Mouse (Mus musculus) brain, adult 2 months (tissue): ENCODE data around the gene Aldh3b3.
A peak's percentile ranks its signal among the peaks of the same experiment; 100 is the strongest.

Experiments used
- DNase-seq: peaks from one replicate; pipeline ENCODE4 v3.0.0; 2011; ENCODE audit warnings: low read depth, low spot score

Gene Aldh3b3

DNA sequence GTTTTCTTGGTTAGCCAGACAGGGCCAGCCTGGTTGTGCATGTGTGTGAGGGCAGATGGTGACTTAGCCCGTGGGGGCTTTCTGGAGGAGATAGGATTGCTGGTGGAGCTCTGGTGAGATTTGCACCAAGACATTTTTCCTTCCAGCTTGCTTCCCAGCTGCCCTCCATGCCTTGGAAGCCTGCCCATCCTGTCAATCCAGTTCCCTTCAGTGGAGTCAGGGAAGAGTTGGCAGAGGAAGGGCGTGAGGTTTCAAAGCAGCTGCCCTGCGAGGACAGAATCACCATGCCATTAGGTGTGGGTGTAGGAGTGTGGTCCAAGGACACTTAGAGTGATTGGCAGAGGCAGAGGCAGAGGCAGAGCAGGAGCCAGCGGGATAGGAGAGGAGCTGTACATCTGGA, at the start of gene Aldh3b3:
TSS of gene Aldh3b3 (plus strand) at position 176 of the 400 bp plus-strand sequence.
- peak; percentile 22 for DNase-seq

DNA sequence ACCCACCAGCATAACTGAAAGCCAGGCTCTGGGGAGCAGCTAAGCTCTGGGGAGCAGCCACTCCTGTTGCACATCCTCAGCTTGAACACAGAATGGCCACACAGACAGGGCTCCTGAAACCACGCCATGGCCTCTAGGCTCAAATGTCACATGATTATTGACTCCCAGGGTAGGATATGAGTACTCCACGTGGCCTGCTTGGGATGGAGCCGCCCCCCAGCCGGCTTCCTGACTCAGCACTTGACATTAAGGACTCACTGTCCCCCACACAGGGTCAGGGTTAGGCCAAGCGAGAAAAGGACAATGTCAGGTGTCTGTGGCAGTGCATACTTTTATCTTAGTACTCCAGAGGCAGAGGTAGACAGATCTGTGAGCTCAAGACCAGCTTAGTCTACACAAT, 48.2 kb upstream of the Aldh3b3 start:
- DNase-seq: no peak

DNA sequence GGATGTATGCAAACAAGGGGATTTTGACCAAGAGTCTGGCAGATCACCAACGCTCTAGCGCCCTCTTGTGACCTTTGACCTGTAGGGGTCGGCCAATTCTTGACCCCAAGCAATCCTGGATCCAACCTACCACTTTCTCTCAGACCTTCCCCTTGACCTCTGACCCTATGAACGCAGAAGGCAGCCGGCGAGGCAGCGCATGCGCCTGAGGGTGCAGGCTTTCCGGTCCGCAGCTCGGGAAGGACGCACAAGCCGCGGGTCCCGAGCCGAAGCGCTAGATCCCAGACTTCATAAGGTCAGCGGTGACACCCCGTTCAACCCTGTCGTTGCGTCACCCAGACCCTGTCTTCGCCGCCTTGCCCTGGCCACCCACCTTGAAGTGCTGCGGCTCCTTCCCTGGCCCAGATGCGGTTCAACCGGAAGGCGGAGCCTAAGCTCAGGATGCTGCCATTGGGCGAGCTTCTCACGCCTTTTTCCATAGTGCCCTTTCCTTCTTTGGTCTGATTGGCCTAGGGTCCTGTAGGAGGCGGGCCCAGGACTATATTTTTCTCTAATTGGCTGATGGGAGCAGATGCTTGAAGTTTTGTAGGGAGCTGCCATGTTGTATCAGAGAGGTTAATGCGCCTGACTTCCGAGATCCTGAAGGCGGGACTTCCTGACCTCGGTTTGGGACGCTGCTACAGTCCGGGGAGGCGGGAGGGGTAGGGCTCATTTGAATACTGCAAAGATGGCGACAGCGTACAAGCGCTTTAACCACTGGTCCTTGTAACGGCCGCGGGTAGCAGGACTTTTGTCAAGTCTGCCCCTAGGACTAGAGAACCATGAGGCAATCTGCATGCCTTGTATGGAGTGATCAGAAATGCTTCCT, 45.9 kb upstream of the Aldh3b3 start, which contains the start of gene Ndufs8:
TSS of gene Ndufs8 (minus strand) at position 438 of the 868 bp plus-strand sequence.
- DNase-seq: peak; percentile 100

DNA sequence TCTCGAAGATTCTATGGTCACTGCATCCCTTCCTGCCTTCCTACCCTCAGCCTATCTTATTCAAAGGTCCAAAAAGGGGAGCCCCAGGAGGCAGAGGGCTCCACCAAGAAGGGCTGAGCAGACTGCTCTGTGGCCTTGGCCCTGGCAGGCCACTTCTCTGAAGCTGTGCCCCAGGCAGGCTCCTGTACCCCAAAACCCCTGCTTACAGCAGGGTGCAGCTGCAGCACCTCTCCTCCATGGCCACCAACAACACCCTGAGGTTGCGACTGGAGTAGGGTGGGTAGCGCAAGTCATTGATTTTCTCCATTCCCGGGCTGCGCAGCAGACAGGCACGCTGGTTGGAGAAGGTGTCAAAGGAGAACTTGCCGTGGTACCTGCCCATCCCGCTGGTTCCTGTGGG, 44.8 kb upstream of the Aldh3b3 start:
- DNase-seq: no peak

DNA sequence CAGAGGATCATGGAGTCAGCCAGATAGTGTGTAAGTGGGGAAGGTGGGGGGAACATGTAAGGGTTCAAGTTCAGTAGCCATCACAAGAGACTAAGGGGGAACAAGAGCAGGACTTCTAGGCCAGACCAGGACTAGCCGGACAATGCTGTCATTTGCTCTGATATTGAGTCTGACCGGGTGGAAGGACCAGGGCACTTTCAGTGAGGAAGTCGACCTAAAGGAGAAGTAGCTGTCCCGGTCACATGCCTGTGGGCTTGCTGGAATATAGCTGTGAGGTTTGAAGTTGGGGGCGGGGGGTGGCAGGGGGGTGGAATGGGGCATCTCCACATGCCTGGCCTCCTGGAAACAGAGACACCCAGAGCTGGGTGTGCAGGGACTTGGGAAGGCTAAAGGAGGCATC, 43.9 kb upstream of the Aldh3b3 start:
- DNase-seq: no peak

DNA sequence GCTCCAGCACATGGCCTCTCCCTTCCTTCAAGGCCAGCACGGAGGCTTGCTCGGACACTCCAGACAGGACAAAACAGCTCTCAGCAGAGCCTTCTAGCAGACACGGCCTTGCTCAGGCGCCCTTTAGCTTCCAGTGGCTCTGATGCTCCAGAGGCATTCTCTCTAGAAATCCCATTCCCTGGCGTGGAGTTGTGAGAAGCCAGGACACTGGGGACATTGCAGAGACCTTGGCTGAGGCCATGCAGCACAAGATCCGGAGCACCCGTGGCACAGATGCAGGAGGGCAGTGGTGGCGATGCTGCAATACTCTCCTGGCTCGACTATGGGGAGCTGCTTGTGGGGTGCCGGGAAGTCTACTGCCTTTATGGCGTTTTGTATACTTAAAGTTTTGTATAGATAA, 41.7 kb upstream of the Aldh3b3 start:
- no peak for DNase-seq

DNA sequence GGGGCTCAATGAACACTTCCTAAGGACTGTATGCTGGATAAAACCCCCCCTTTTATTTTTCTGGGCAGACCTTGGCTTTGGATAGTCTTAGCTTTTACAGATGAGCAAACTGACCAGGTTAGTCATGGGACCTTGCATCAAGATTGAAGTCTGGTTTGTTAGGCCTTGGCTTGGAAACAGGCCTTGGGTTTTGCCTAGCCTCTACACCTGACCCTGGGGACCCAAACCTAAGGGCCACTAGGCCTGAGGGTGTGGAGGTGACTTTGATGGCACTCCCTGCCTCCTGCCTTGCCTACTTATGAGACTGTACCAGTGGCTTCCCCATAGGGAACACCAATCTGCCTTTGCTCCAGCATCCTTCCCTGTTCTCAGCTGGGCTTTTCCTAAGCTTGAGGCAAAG, 38.5 kb upstream of the Aldh3b3 start:
- DNase-seq: no peak

DNA sequence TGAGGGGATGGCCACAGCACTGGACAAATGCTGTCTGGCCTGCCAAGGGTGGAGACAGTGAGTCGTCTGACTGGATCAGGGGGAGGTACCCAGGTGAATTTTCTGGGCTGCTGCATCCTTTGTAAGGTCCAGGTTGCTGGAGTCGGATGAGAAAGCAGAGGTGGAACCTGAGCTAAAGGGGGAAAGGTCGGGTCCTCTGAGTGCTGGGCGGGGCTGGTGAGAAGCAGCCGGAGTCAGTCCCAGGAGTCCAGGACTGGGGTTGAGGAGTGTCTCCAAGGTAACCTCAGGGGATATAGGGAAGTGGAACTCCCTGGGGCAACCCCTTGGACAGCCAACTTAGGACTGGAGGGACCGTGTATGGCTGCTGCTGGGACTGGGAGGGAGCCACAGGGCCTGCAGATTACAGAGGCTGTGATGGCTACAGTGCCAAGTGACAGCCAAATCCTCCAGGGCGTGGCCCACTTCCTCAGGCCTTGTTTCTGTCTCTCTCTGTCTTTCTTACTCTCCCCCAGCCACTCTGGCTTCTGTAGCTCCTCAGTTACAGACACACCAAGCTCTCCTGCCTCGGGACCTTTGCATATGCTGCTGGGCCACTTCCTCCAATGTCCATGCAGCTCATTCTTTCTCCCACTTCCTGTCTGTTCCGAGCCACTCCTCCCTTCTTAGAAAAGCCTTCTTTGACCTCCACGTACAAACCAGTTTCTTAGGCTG, 35.6 kb upstream of the Aldh3b3 start:
- DNase-seq: no peak

DNA sequence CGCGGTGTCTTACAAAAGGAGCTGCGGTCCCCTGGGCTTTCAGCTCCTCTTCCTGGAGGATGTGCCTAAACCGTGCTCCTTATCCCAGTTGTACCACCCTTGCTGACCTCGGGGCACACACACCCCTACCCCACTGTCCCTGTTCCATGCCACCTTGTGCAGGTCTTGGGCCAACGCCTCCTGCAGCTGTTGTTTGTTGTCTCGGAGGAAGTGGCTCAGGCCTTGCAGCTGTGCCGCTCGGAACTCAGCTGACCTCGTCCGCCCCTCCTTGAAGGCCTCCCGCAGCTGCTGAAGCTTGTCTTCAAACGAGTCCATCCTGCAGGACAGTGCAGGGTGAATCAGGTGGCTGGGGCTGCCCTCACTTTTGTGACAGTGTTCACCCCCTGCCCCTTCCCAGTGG, 34.9 kb upstream of the Aldh3b3 start:
- no peak for DNase-seq

DNA sequence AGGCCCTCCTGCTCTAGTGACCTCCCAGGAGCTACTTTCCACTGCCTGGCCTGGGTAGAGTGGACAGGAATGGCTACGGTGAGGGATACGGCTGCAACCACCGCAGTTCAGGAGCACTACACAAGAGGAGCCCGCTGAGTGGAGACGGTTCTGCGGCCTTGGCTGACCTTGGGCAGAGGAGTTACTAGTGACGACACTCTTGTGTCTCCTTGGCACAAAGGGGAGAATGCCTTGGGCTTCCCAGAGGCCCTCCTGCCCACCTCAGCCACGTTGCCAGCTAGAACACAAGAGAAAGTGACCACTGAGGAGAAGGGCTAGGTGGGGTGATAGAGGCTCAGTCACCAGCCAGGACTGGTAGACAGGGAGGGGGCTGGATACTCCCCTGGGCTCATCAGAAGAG, 34.3 kb upstream of the Aldh3b3 start:
- DNase-seq: no peak

DNA sequence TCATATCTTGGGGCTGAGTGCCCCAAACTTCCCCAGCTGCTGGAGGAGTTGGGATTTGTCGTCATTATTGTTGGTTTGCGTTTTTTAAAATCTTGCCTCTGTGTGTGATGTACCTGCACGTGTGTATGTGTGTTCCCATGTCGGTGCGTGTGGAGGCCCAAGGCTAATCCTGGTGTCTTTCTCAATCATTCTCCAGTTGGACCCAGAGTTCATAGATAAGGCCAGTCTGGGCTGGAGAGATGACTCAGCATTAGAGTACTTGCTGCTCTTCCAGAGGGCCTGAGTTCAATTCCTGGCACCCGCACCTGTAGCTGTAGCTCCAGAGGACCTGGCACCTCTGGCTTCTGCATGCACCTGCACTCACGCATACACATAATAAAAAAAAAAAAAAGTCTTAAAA, 33.6 kb upstream of the Aldh3b3 start:
- no peak for DNase-seq

DNA sequence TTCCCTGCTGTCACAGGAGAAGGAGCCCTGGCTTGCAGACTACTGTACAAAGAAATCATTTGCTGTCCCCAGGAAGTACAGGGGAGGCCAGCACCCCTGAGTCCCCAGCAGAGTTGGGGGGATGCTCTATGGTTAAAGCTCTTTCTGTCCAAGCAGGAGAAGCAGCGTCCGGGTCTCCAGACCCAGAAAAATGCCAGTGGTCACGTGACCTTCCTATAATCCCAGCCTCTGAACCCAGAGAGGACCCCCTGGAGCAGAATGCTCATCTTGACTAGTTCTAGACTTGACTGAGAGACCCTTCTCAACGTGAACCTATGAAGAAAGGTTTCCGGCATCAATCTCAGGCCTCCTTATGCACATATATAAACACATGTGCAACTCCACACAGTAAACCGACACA, 32.6 kb upstream of the Aldh3b3 start:
- DNase-seq: no peak

DNA sequence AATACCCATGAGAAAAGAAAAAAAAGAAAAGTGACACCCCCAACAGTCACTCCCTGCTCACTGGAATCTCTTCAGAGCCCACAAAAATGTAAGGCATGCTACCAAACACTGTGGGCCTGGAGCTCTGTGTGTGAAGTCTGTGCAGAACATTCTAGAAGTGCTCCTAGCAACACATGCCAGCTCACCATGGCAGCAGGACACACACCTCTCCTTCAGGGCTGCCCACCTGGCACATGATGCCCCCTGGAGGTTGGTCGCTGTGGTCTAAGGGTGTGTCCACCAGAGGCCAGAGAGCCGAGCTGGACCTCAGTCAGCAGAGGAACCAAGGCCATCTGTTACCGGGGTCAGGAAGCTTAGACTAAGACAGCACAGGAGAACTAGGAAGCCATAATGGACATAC, 32.2 kb upstream of the Aldh3b3 start:
- peak; percentile 59 for DNase-seq

DNA sequence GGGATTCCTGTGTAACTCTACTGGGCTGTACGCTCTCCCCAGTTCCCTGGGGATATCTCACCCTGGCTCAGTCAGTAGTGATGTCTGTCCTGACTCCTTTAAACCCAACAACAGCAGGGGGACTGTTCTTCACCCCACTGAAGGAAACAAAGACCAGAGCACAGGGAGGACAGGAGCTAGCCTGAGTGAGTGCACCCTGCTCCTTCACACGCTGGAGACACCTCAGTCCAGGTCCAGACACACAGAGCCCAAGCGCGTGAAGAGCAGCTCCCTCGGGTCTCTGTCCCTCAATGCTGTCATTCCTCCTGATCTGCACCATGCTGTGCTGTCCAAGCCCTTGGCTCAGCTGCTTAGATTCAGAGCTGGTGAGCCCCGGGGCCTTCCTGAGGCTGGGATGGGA, 31.8 kb upstream of the Aldh3b3 start:
- DNase-seq: no peak

DNA sequence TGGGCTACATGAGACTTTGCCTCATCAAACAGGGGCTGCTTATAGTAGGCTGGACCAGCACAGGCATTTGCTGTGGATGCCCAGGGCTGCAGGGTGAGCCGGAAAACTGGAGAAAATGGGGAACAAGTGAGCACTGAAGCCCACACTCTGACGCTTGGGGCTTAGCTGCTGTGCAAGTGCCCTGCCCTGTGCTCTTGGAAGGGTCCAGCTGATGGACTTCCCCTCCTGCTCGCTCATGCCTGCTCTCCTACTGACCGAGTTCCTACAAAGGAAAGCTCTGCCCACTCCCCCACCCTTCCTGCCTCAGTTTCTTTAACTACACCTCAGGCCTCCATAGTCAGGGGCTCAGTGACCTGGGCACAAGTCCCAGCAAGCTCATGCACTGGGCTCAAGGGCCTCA, 30.5 kb upstream of the Aldh3b3 start:
- DNase-seq: no peak

DNA sequence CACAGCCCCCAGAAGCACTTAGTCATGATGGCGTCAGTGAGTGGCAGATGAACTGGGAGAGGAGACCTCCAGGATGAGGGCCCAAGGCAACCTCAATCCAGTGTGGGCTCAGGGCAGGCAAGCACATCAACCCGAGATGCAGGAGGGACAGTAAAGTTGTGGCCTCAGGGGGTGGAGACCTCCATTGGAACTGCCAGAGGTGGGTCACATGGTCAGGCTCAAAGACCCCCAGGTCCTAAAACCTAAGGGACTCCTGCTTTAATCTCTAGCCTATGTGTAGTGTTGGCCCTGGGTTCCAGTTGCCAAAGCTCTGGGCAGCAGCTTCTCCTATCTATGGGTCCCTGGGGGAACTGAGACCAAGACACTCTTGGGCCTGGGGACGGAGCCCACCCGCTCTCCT, 29.7 kb upstream of the Aldh3b3 start:
- DNase-seq: no peak

DNA sequence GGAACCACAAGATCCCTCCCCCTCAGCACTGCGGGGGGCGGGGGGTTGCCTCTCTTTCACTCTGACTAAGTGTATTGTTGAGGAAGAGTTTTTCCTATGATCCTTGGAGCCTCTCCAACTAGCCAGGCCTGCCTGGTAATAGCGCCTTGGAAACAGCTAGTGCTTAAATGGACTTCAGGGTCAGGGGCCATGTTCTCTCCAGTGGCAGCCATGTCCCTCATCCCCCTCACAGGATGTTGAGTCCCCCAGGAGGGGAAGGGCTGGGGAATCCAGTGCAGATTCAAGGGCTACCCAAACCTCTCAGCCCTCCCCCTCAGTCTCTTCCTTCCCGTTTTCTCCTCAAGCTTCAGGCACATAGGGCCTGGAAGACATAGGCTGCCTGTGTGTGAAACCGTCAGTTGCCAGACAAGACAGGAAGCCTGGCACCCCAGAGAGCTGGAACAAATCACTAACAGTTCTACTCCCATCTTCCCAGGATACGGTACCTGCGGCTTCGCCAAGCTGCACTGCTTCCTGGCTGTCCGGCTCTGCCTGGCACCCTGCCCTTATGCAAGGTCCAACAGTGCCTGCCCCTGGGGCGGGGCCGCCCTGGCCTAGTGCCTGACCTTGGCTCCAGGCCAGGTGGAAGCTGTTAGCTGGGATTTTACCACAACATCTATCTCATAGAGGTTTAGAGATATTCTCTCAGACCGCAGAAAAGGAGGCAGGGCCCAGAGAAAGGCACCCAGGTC, 29.1 kb upstream of the Aldh3b3 start, which contains the start of gene Aldh3b1:
TSS of gene Aldh3b1 (minus strand) at position 598 of the 731 bp plus-strand sequence.
- peak; percentile 86 for DNase-seq

DNA sequence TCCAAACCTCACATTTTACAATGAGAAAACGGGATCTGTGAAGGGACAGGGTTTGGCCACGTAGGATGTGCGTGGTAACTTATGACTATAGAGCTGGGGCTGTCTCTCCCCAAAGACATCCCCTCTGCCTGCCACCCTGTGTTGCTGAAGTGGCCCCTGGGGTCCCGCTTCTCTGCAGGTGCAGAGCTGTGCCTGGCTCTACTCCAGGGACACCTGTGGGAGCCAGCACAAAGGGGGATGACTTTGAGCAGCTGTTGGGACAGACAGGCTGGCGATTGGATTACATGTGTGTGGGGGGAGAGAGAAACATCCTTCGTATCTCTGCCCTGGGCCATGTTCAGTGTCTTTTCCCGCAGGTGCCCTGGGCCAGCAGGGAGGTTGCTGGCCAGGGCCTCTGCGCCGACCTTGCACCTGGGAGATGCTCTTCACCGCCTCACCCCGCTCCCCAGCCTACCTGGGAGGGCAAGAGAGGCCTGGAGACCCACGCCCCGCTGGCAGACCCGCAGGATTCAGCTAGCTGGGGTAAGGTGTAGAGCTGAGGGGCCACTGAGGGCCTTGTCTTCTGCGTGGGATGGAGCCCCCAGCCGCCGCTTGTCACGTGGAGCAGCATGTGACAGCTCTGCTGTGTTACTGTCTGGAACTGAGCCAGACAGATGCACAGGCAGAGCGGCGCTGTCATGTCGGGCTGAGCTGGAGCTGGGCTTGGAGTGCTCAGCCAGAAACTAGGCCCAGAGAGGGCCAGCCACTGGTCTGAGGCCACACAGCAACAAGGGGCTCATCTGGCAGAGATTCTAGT, 28.0 kb upstream of the Aldh3b3 start:
- DNase-seq: peak; percentile 71

DNA sequence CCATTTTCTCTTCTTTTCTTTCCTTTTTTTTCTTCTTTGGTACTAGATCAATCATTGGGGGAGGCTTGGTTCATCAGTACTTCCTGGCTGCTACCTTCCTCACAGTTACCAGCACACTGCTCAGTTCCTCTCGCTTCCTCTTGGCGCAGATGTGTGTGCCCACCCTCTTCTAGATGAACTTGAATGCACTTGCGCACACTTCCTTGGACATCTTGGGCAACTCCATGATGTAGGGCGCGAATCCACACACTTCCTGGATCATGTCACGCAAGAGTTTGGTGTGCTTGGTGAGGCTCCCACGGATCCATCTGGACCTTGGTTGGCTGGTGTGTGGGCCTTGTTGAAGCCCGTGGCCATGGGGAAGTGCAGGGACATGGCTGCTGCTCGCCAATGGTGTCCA, 26.7 kb upstream of the Aldh3b3 start:
- DNase-seq: peak; percentile 28

DNA sequence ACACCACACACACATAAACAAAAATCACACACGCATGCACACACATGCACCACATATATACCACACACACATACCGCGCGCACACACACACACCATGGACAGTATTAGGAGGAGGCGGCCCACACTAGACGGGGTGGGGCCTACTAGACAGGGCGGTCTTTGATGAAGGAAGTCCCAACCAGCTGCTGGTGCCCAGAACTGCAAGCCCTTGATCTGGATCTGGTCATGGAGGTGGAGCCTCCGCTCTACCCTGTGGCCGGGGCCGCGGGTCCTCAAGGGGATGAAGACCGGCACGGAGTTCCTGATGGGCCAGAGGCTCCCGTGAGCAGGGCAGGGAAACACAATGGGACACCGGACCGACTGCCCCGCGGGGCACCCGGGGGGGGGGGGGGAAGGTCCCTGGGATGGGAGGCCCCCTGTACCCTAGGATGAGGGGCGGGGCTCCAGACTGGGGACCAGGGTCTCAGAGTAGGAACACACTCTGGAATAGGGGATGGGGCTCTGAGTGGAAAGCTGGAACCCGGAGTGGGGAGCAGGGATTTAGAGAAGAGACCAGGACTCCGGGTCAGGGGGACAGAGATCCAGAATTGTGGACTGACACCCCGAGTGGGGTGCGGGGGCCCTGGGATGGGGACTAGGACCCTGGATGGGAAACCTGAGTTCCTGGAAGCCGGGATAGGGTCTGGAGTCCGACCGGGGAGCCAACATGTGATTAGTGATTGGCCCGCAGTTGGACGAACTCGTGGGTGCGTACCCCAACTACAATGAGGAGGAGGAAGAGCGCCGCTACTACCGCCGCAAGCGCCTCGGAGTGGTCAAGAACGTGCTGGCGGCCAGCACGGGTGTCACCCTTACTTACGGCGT, 23.2 kb upstream of the Aldh3b3 start, which contains the start of gene Unc93b1:
TSS of gene Unc93b1 (plus strand) at position 155 of the 864 bp plus-strand sequence.
- peak; percentile 65 for DNase-seq
